Mouse (Mus musculus) brain, embryonic 14.5 days (tissue): ENCODE data around the gene Gm48551.

ENCODE experiments used
- CTCF ChIP-seq: fragments of 200-500 bp; IDR thresholded peaks from 2 replicates; pipeline ENCODE4 v1.5.1; 2012; ENCODE audit warnings: inconsistent platforms, mild to moderate bottlenecking, moderate library complexity, borderline replicate concordance; ENCODE audit not compliant: insufficient read depth, insufficient read length; ENCODE audit errors: extremely low read depth
- POLR2A ChIP-seq: fragments of 200-500 bp; IDR thresholded peaks from 2 replicates; pipeline ENCODE4 v1.6.1; 2012; ENCODE audit warnings: mild to moderate bottlenecking, inconsistent platforms, borderline replicate concordance; ENCODE audit not compliant: poor library complexity, insufficient read depth, insufficient read length, severe bottlenecking; ENCODE audit errors: extremely low read depth

- no peak for TF ChIP-seq POLR2A
- TF ChIP-seq CTCF = no peak
Observed at GRCm38 (mm10) chr10:81356352-81356990, 27.8 kb upstream of the Gm48551 start.
